Mouse (Mus musculus): ENCODE results near the gene A630095N17Rik. TPM values are rescaled to one million over a fixed set of nuclear protein-coding genes. Genes with fewer than 3 reads are reported as not detected.

A630095N17Rik gene
- polyA plus RNA-seq, 1 experiment from 2014 or later = not detected

DNA sequence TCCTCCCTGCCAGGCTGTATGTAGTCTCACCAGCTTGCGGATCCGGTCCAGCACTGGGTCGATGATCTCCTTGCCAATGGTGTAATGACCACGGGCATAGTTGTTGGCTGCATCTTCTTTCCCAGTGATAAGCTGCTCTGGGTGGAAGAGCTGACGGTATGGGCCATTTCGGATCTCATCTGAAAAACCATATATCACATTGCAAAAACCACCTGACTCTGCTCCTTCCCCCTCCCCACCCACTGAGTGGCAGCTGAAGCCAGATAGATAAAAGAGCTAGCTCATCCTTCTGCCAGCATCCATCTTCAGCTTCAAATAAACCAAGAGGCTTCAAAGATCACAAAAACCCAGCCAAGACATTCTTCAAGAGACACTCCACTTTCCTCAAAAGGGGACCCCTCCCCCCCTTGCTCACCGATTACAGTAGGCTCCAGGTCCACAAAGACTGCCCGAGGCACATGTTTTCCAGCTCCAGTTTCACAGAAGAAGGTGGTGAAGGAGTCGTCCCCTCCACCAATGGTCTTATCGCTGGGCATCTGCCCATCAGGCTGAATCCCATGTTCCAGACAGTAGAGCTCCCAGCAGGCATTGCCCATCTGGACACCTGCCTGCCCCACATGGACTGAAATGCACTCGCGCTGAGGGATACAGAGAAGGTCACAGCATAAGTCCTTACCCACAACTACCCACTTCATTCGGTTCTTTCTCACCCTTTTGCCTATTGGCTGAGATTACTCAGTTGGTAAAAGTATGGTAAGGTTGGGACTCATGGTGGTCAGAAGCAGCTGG lies 14.9 kb downstream of the A630095N17Rik start:
- peaks cover 40% of the 10 kb centered on the region for H3K36me3 ChIP-seq

DNA sequence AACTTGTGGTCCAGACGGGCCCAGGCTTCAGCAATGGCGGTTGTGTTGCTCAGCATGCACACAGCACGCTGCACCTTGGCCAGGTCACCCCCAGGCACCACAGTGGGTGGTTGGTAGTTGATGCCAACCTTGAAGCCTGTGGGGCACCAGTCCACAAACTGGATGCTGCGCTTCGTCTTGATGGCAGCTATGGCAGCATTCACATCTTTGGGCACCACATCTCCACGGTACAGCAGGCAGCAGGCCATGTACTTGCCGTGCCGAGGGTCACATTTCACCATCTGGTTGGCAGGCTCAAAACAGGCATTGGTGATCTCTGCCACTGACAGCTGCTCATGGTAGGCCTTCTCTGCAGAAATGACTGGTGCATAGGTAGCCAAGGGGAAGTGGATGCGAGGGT lies 16.1 kb downstream of the A630095N17Rik start:
- Histone ChIP-seq H3K4me1 (peaks cover 47% of the 10 kb centered on the region), H3K36me3 (peaks cover 44% of the 10 kb centered on the region), H3K27ac (no peak overlapping the region), H3K27me3 (ENCODE audit: low read depth, poor library complexity, severe bottlenecking) (peaks cover 53% of the 10 kb centered on the region), H3K9me3 (replicated peaks) (no peaks in the 10 kb centered on the region), H3K4me3 (no peak overlapping the region)
- WGBS = 93% methylated on average over 9 of the region's 9 CpGs
- no peak for DNase-seq (ENCODE audit: low spot score)

More for the DNA sequence above, 14.9 kb downstream of the A630095N17Rik start:
- H3K27ac ChIP-seq = no peak overlapping the region
- H3K4me1 ChIP-seq = peaks cover 35% of the 10 kb centered on the region
- H3K27me3 ChIP-seq (ENCODE audit: low read depth, poor library complexity, severe bottlenecking) = peaks cover 65% of the 10 kb centered on the region
- 76% methylated on average over 13 of the region's 13 CpGs for WGBS
- no peak for DNase-seq (ENCODE audit: low spot score)
- H3K4me3 ChIP-seq = no peak overlapping the region
- H3K9me3 ChIP-seq (replicated peaks) = no peaks in the 10 kb centered on the region

DNA sequence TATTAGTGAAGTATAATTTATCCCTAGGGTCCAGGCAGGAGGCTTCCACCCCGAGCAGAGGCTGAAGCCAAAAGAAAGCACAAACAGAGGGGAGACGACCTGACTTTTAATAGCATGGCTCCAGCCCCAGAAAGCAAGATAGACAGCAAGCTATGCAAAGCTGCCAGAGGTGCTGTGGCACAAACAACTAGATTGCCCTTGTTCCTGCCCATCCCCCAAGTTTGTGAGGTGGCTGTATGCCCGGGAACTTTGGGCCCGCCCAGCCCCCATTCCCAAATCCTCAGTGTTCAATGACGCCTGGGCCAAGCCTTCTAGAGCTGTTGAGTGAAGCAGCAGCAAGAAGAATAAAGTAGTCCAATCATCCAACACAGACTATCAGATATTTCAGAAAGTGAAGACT lies 17.0 kb downstream of the A630095N17Rik start:
- Histone ChIP-seq H3K36me3 (peaks cover 44% of the 10 kb centered on the region), H3K4me3 (no peak overlapping the region), H3K4me1 (peaks cover 56% of the 10 kb centered on the region), H3K9me3 (replicated peaks) (no peaks in the 10 kb centered on the region), H3K27ac (no peak overlapping the region), H3K27me3 (ENCODE audit: low read depth, poor library complexity, severe bottlenecking) (peaks cover 44% of the 10 kb centered on the region)
- WGBS = 84% methylated on average over 5 of the region's 5 CpGs
- no peak for DNase-seq (ENCODE audit: low spot score)

DNA sequence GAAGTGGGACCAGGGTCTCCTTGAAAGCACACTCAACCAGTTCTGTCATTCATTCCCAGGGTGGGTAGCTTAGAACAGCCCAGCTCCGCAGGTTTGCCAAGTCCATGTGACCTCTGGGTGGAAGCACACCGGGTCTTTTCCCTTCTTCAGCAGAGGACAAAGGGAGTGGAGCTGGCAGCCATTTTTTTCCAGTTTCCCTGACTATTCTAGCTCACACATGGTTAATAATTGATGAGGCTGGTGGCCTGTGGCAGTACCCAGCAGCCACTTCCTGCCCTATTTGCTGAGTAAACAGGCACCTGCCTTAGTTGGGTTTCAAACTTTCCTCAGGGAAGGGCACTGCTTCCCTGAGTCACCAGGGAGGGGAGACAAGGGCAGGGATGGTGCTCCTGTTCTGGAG lies 17.5 kb downstream of the A630095N17Rik start:
- no peak overlapping the region for H3K4me3 ChIP-seq
- H3K9me3 ChIP-seq (replicated peaks) = no peaks in the 10 kb centered on the region
- H3K4me1 ChIP-seq = peaks cover 56% of the 10 kb centered on the region
- DNase-seq (ENCODE audit: low spot score) = no peak
- WGBS = 78% methylated on average over 2 of the region's 2 CpGs
- H3K27ac ChIP-seq = no peak overlapping the region
- peaks cover 40% of the 10 kb centered on the region for H3K27me3 ChIP-seq (ENCODE audit: low read depth, poor library complexity, severe bottlenecking)
- H3K36me3 ChIP-seq = peaks cover 44% of the 10 kb centered on the region

DNA sequence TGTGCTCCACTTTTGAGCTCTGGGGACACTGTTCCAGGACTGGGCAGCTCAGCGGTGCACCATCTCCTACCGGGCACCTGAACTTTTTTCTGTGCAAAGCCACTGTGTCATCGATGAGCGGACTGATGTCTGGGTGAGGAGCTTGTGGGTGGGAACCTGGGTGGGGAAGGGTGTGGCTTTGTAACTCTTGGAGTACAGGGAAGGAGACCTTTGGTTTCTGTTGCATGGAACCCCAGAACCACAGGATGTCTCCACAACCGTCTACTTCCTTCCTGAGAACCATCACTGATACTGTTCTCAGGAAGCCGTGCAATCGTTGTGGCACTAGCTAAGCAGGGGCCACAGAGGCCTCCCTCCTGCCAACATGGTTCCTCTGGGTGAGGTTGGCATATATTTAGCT lies 18.8 kb downstream of the A630095N17Rik start:
- Histone ChIP-seq H3K27me3 (ENCODE audit: low read depth, poor library complexity, severe bottlenecking) (peaks cover 32% of the 10 kb centered on the region), H3K36me3 (peaks cover 44% of the 10 kb centered on the region), H3K4me1 (peaks cover 55% of the 10 kb centered on the region), H3K4me3 (no peak overlapping the region), H3K27ac (no peak overlapping the region), H3K9me3 (replicated peaks) (no peaks in the 10 kb centered on the region)
- WGBS = 93% methylated on average over 7 of the region's 7 CpGs
- DNase-seq (ENCODE audit: low spot score) = no peak

DNA sequence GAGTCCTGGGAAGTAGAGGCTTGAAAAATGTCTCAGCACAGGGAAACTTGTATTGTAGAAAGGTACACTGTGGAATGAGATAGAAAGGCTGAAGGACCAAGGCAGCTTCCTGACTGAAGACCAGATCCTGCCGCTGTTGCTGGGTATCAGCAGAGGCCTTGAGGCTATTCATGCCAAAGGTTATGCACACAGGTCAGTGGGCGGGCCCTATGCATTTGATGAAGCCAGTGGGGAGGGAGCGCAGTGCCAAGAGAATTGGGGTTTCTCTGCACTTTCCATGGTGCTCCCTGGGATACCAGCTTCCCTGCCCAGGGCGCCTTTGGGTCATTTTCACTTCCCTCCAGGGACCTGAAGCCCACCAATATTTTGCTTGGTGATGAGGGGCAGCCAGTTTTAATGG lies 19.4 kb downstream of the A630095N17Rik start:
- H3K27ac ChIP-seq = no peak overlapping the region
- DNase-seq (ENCODE audit: low spot score) = no peak
- H3K4me3 ChIP-seq = peak overlapping the region; percentile 2; the same call in 1 of the 2 replicates
- H3K4me1 ChIP-seq = peaks cover 51% of the 10 kb centered on the region
- peaks cover 44% of the 10 kb centered on the region for H3K36me3 ChIP-seq
- 86% methylated on average over 4 of the region's 4 CpGs for WGBS
- H3K27me3 ChIP-seq (ENCODE audit: low read depth, poor library complexity, severe bottlenecking) = peaks cover 27% of the 10 kb centered on the region
- H3K9me3 ChIP-seq (replicated peaks) = no peaks in the 10 kb centered on the region

DNA sequence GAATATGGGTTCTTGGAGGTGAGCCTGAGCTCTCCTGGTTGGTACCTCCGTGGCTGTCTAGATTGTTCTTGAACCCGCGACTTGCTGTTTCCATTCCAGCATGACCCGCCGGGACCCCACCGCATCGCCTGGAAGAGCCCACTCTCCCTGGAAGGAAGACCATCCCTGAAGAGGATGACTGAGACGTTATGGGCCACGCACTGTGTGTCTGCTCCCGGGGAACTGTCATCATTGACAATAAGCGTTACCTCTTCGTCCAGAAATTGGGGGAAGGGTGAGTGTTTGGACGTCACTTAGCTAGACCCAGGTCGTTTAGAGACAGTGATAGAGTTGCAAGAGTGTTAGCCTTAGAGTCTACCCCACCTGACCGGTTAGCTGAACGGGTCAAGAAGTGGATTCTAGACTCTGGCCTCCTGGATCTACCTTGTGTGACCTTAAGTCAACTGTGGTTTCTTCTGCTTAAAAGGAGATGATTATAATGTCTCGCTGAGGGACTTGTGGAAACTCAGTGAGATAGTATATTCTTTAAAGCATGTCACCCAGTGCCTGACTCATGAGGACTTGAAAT lies 20.7 kb downstream of the A630095N17Rik start:
- DNase-seq (ENCODE audit: low spot score) = no peak
- H3K4me3 ChIP-seq = peak overlapping the region; percentile 79
- H3K36me3 ChIP-seq = peaks cover 44% of the 10 kb centered on the region
- H3K27me3 ChIP-seq (ENCODE audit: low read depth, poor library complexity, severe bottlenecking) = peaks cover 14% of the 10 kb centered on the region
- H3K4me1 ChIP-seq = peaks cover 51% of the 10 kb centered on the region
- H3K9me3 ChIP-seq (replicated peaks) = no peaks in the 10 kb centered on the region
- H3K27ac ChIP-seq = peak overlapping the region; percentile 87
- WGBS = 17% methylated on average over 17 of the region's 17 CpGs

DNA sequence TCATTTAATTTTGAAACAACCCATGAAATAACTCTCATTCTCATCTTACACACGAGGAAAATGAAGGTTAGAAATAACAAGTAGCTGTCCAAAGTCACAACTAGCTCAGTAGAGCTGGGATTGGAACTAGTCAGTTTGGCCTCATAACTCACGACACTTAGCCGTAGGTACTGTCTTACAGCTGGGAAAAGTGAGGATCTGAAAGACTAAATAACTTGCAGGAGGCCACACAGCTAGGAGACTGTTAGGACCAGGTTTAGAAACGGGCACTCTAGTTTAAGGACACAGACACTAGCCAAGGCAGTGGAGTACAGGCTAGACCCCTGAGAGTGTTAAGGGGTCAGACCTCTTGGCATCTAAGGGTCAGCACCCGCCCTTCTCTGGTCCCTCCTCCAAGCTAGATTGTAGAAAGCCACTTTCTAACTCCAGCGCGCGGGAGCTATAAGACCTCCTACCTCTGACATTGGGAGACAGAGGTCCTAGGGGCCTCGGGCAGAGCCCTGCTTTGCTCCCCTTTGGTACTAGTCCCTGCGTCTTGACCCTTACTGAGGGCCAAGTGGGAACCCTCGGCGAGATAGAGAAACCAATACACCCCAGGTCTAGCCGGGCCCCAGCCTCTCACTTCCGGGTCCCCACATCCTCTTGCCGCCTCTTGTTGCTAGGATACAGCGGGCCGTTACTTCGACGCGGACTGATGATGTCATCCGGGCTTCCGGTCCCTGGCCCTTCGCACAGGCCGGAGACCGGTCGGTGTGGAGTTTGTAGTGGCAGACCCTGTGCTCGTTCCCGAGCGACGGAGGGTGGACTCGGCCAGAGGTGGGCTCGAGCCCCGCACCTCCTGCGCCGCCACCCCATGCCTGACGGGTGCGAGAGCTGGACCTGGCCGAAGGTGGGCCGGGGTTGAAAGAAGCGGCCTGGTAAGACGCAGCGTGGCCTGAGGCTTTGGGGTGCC lies 21.5 kb downstream of the A630095N17Rik start, which contains the start of the genes Glb1l and Stk16:
Glb1l (minus strand) TSS at position 678 of the 952 bp plus-strand sequence.
Stk16 (plus strand) TSS at position 703 of the 952 bp plus-strand sequence.
- H3K4me1 ChIP-seq = peaks cover 51% of the 10 kb centered on the region
- no peaks in the 10 kb centered on the region for H3K9me3 ChIP-seq (replicated peaks)
- WGBS = 6% methylated on average over 42 of the region's 42 CpGs
- peak within 1 kb of the TSS; percentile 79 for H3K4me3 ChIP-seq
- H3K27me3 ChIP-seq (ENCODE audit: low read depth, poor library complexity, severe bottlenecking) = peaks cover 6% of the 10 kb centered on the region; the same call in 1 of the 2 replicates
- peak; percentile 99 for DNase-seq (ENCODE audit: low spot score)
- peaks cover 39% of the 10 kb centered on the region for H3K36me3 ChIP-seq
- peak within 1 kb of the TSS; percentile 87 for H3K27ac ChIP-seq

DNA sequence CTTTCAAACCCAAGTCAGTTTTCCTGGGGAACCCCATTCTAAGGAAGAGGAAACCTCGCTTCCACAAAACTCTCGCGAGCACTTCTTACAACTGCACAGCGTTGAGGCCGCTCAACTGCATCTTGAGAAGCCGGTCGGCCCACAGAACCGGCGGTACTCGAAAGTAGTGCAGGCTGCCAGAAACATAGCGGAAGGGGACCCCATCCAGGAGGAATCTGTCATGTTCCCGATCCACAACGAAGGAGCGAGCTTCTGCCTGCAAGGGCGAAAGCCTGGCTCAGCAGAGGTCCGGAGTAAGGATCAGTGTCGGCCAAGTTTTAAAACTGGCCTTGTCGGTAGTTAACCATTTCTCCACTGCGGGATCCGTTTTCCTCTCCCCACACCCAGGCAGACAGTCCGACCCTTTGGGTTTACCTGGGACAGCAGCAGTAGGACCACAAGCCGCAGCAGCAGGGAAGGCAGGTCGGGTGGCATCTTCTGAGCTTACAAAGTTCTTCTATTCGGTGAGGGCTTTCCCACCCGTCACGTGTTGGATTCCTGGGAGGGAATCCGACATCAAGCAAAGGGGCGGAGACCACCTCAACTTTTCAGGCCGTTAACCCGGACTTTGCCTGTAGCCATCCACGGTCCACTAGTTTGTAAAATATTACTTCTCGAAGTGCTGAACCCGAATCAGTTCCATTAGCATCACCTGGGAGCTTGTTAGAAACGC lies 22.8 kb downstream of the A630095N17Rik start:
- Histone ChIP-seq H3K36me3 (peaks cover 26% of the 10 kb centered on the region), H3K27ac (peak overlapping the region; percentile 70), H3K27me3 (ENCODE audit: low read depth, poor library complexity, severe bottlenecking) (peaks cover 6% of the 10 kb centered on the region; the same call in 1 of the 2 replicates), H3K9me3 (replicated peaks) (no peaks in the 10 kb centered on the region), H3K4me3 (peak overlapping the region; percentile 79), H3K4me1 (peaks cover 51% of the 10 kb centered on the region)
- DNase-seq (ENCODE audit: low spot score) = peak; percentile 50
- 15% methylated on average over 34 of the region's 34 CpGs for WGBS

DNA sequence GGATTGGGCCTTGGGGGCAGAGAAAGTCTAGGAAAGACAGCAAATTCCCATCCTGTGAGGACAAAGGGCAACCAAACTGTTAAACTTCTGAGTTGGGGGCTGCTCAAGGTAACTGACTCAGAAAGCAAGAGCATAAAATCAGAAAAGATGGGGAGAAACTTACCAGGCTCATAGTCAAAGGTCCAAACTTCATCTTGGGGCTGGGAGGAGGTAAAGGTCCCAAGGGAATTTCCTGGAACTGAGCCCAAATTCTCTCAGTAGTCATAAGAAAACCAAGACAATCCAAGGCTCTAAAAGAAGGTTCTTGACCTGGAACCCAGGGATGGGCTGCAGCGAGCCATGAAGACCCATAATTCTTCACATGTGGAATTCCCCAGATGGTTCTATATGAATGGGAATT lies 30.7 kb downstream of the A630095N17Rik start:
- no peak for DNase-seq (ENCODE audit: low spot score)
- 91% methylated on average over 1 of the region's 1 CpGs for WGBS
- no peaks in the 10 kb centered on the region for H3K9me3 ChIP-seq (replicated peaks)
- peaks cover 39% of the 10 kb centered on the region for H3K36me3 ChIP-seq
- no peaks in the 10 kb centered on the region for H3K4me1 ChIP-seq
- no peak overlapping the region for H3K4me3 ChIP-seq
- H3K27ac ChIP-seq = no peak overlapping the region
- no peaks in the 10 kb centered on the region for H3K27me3 ChIP-seq (ENCODE audit: low read depth, poor library complexity, severe bottlenecking)

DNA sequence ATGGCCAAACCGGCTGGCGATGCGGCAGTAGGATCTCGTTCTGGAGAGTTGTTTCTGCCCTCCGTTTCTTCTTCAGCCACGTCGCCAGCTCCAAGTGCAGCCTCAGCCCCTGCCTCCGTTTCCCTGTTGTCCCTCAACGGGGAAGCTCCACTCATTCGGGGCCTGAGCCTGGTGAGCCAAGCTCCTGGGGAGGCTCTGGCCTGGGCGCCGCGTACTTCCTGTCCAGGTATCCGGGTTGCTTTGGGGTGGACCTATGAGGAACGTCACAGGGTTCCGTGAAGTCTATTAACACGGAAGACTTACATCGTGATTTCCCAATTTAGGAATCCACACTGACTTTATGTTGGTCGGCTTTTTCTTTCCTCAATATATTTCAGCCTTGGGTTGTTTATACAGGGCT lies 39.5 kb downstream of the A630095N17Rik start:
- H3K27ac ChIP-seq = peak overlapping the region; percentile 85
- H3K27me3 ChIP-seq (ENCODE audit: low read depth, poor library complexity, severe bottlenecking) = no peaks in the 10 kb centered on the region
- H3K36me3 ChIP-seq = peaks cover 35% of the 10 kb centered on the region
- DNase-seq (ENCODE audit: low spot score) = no peak
- peak overlapping the region; percentile 79 for H3K4me3 ChIP-seq
- under 1% methylated on average over 19 of the region's 19 CpGs for WGBS
- H3K4me1 ChIP-seq = peaks cover 19% of the 10 kb centered on the region
- H3K9me3 ChIP-seq (replicated peaks) = no peaks in the 10 kb centered on the region

All from limb, embryonic 10.5 days (tissue).